ENCODE assay signal across 21 mouse cellular contexts in genomic region chr10:40962008-40962407, GRCm38 (mm10).
A peak's percentile ranks its signal among the peaks of the same experiment; 100 is the strongest.
DNase-seq lines count a peak whose midpoint lies in the region; ATAC-seq and TF ChIP-seq lines count a peak whose summit lies in the region.
"Had no signal": no experiment of that assay in that cellular context is flagged by ENCODE, and none has a peak within 500 bp of the region (broad histone marks: within the 10 kb centered on the region; RNA-seq: fewer than 3 reads in every experiment).

No protein-coding gene starts in this region.

- H3K9ac ChIP-seq in embryonic facial prominence, embryonic 11.5 days (replicated peaks; ENCODE audit: low read length): no peak overlapping the region
- no peak overlapping the region for H3K9ac ChIP-seq in midbrain, embryonic 16.5 days (ENCODE audit: low read depth, low read length)
- no peak overlapping the region for H3K9ac ChIP-seq in midbrain, postnatal 0 days (replicated peaks; ENCODE audit: low read length, poor library complexity, severe bottlenecking)
- H3K9ac ChIP-seq: embryonic facial prominence, embryonic 12.5 days; forebrain, embryonic 13.5 days; forebrain, embryonic 15.5 days; forebrain, postnatal 0 days had no signal

- no peaks in the 10 kb centered on the region for H3K9me3 ChIP-seq in embryonic facial prominence, embryonic 11.5 days (replicated peaks; ENCODE audit: control insufficient read depth, low read length)
- no peaks in the 10 kb centered on the region; the same call in 1 of the 2 replicates for H3K9me3 ChIP-seq in embryonic facial prominence, embryonic 10.5 days
- peaks cover 14% of the 10 kb centered on the region; the same call in 1 of the 2 replicates for H3K9me3 ChIP-seq in megakaryocyte, embryonic 14.5 days
- H3K9me3 ChIP-seq in midbrain, embryonic 16.5 days (replicated peaks; ENCODE audit: control insufficient read depth, low read length, poor library complexity, severe bottlenecking): no peaks in the 10 kb centered on the region
- no peaks in the 10 kb centered on the region for H3K9me3 ChIP-seq in midbrain, postnatal 0 days (ENCODE audit: low read length)
- H3K9me3 ChIP-seq: embryonic facial prominence, embryonic 12.5 days; forebrain, embryonic 13.5 days; forebrain, embryonic 15.5 days had no signal

- DNase-seq in embryonic facial prominence, embryonic 11.5 days (ENCODE audit: low spot score): no peak
- no peak for DNase-seq in embryonic facial prominence, embryonic 10.5 days (ENCODE audit: low spot score)
- DNase-seq in midbrain, postnatal 0 days (ENCODE audit: low spot score): no peak
- DNase-seq in cerebellum, postnatal 10 days: no peak
- DNase-seq: adrenal gland, adult 2 months; adrenal gland, postnatal 25 days; B cell, adult 2 months; cerebellum, adult 11 months; cerebellum, adult 18-20 months; cerebellum, adult 8-10 months; cerebellum, adult 9-11 months; cerebellum, postnatal 25 days; forebrain, postnatal 0 days had no signal

- H3K36me3 ChIP-seq in embryonic facial prominence, embryonic 11.5 days (replicated peaks; ENCODE audit: control insufficient read depth, insufficient read depth, low read depth, low read length): no peaks in the 10 kb centered on the region
- H3K36me3 ChIP-seq in embryonic facial prominence, embryonic 10.5 days (replicated peaks): 0 out of 2 replicates have a peak, but pooled peaks cover 3% of the 10 kb centered on the region
- no peaks in the 10 kb centered on the region for H3K36me3 ChIP-seq in megakaryocyte, embryonic 14.5 days (replicated peaks; ENCODE audit: low read length)
- no peaks in the 10 kb centered on the region for H3K36me3 ChIP-seq in midbrain, embryonic 16.5 days (ENCODE audit: control insufficient read depth, insufficient read depth, low read length)
- H3K36me3 ChIP-seq in midbrain, postnatal 0 days (ENCODE audit: insufficient read depth, low read length): no peaks in the 10 kb centered on the region
- H3K36me3 ChIP-seq: embryonic facial prominence, embryonic 12.5 days; forebrain, embryonic 15.5 days had no signal

- no peak overlapping the region for H3K4me3 ChIP-seq in embryonic facial prominence, embryonic 11.5 days (ENCODE audit: low read depth, low read length)
- H3K4me3 ChIP-seq in embryonic facial prominence, embryonic 10.5 days: no peak overlapping the region
- H3K4me3 ChIP-seq in megakaryocyte, embryonic 14.5 days (replicated peaks): peak overlapping the region; percentile 31
- no peak overlapping the region for H3K4me3 ChIP-seq in midbrain, embryonic 16.5 days (ENCODE audit: low read depth, low read length)
- no peak overlapping the region for H3K4me3 ChIP-seq in midbrain, postnatal 0 days (ENCODE audit: low read depth, low read length)
- H3K4me3 ChIP-seq: embryonic facial prominence, embryonic 12.5 days; forebrain, embryonic 13.5 days; forebrain, embryonic 15.5 days had no signal

- no peak for TF ChIP-seq CTCF in midbrain, postnatal 0 days (IDR thresholded peaks at IDR 0.05)

- ATAC-seq in embryonic facial prominence, embryonic 11.5 days (replicated peaks; ENCODE audit: insufficient number of reproducible peaks, low FRiP score, low TSS enrichment, low read depth): 0 out of 2 replicates have a peak, but pooled peaks have one; percentile 18
- ATAC-seq in megakaryocyte, adult 5-6 weeks (ENCODE audit: poor library complexity, severe bottlenecking): no peak
- ATAC-seq in midbrain, embryonic 16.5 days: 0 out of 2 replicates have a peak, but pooled peaks have one; percentile 26
- ATAC-seq in midbrain, postnatal 0 days (ENCODE audit: low FRiP score): no peak
- ATAC-seq: CD4-positive, CD25-positive, alpha-beta regulatory T cell, adult 4 months; forebrain, embryonic 13.5 days; forebrain, embryonic 15.5 days; forebrain, postnatal 0 days had no signal

- no peak overlapping the region for H3K27ac ChIP-seq in embryonic facial prominence, embryonic 11.5 days (replicated peaks; ENCODE audit: low read depth, low read length)
- H3K27ac ChIP-seq in embryonic facial prominence, embryonic 10.5 days (replicated peaks): no peak overlapping the region
- no peak overlapping the region for H3K27ac ChIP-seq in midbrain, embryonic 16.5 days (ENCODE audit: low read length)
- no peak overlapping the region for H3K27ac ChIP-seq in midbrain, postnatal 0 days (ENCODE audit: low read depth, low read length)
- H3K27ac ChIP-seq: embryonic facial prominence, embryonic 12.5 days; forebrain, embryonic 13.5 days; forebrain, embryonic 15.5 days had no signal

- H3K27me3 ChIP-seq in embryonic facial prominence, embryonic 11.5 days (ENCODE audit: control insufficient read depth, insufficient read depth, low read length): no peaks in the 10 kb centered on the region
- H3K27me3 ChIP-seq in embryonic facial prominence, embryonic 10.5 days (replicated peaks; ENCODE audit: low read depth, poor library complexity, severe bottlenecking): no peaks in the 10 kb centered on the region
- no peaks in the 10 kb centered on the region for H3K27me3 ChIP-seq in megakaryocyte, embryonic 14.5 days (replicated peaks)
- H3K27me3 ChIP-seq in midbrain, embryonic 16.5 days (ENCODE audit: control insufficient read depth, insufficient read depth, low read depth, low read length): no peaks in the 10 kb centered on the region
- H3K27me3 ChIP-seq in midbrain, postnatal 0 days (ENCODE audit: insufficient read depth, low read length): no peaks in the 10 kb centered on the region
- H3K27me3 ChIP-seq: CH12.LX; embryonic facial prominence, embryonic 12.5 days; forebrain, embryonic 13.5 days; forebrain, embryonic 15.5 days had no signal

- no peaks in the 10 kb centered on the region for H3K4me1 ChIP-seq in embryonic facial prominence, embryonic 11.5 days (ENCODE audit: control insufficient read depth, insufficient read depth, low read length)
- H3K4me1 ChIP-seq in embryonic facial prominence, embryonic 10.5 days: no peaks in the 10 kb centered on the region
- H3K4me1 ChIP-seq in megakaryocyte, embryonic 14.5 days: no peaks in the 10 kb centered on the region
- H3K4me1 ChIP-seq in midbrain, embryonic 16.5 days (ENCODE audit: control insufficient read depth, insufficient read depth, low read length): no peaks in the 10 kb centered on the region; the same call in 1 of the 2 replicates
- no peaks in the 10 kb centered on the region for H3K4me1 ChIP-seq in midbrain, postnatal 0 days (ENCODE audit: insufficient read depth, low read length)
- H3K4me1 ChIP-seq: embryonic facial prominence, embryonic 12.5 days; forebrain, embryonic 15.5 days had no signal

- no peak overlapping the region for H3K4me2 ChIP-seq in embryonic facial prominence, embryonic 11.5 days (ENCODE audit: low read depth, low read length)
- H3K4me2 ChIP-seq in midbrain, embryonic 16.5 days (ENCODE audit: low read length): no peak overlapping the region
- H3K4me2 ChIP-seq in midbrain, postnatal 0 days (ENCODE audit: low read depth, low read length, poor library complexity, severe bottlenecking): no peak overlapping the region
- H3K4me2 ChIP-seq: embryonic facial prominence, embryonic 12.5 days; forebrain, embryonic 13.5 days; forebrain, embryonic 15.5 days had no signal

- 80% methylated on average over 4 of the region's 4 CpGs for WGBS in embryonic facial prominence, embryonic 11.5 days
- 91% methylated on average over 4 of the region's 4 CpGs for WGBS in embryonic facial prominence, embryonic 10.5 days
- WGBS in midbrain, embryonic 16.5 days: 88% methylated on average over 4 of the region's 4 CpGs
- WGBS in midbrain, postnatal 0 days: 92% methylated on average over 4 of the region's 4 CpGs

Comparison
In these comparisons a context has a peak if more than half of its experiments do, and no peak if none do; other contexts are left out.
1. ATAC-seq: peak in embryonic facial prominence, embryonic 11.5 days (single experiment) and midbrain, embryonic 16.5 days (single experiment); none in megakaryocyte, adult 5-6 weeks (single experiment) and midbrain, postnatal 0 days (single experiment).